Mouse (Mus musculus): ENCODE measurements around the gene 6430628N08Rik.

DNA sequence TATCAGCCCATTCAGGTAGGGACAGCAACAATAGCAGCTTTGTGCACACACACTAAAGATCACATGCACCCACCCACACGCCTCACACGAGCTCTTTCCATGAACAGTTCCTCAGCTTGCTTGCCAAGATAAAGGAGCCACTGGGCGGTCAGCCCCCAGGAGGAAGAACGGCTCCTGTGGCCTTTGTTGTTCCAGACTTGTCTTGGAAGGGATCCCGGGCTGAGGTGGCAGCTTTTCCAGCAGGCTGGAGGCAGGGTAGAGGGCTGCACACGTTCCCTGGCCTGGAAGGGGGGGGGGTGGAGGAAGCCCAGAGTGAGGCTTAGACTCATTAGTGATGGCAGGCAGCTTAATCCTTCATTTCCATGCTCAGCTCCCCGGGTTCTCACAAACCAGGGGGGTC is 18.2 kb downstream of the 6430628N08Rik start:
- TF ChIP-seq ZC3H11A (IDR thresholded peaks at IDR 0.05; ENCODE audit: low read depth, low read length) (no peak), CTCF (conservative IDR thresholded peaks at IDR 0.05 in 1 of 2, IDR thresholded peaks at IDR 0.05 in 1 of 2; ENCODE audit: low read depth in 2 of 2, low read length in 2 of 2) (no peak), EP300 (IDR thresholded peaks at IDR 0.05; ENCODE audit: low read length) (no peak), MXI1 (IDR thresholded peaks at IDR 0.05; ENCODE audit: low read depth, low read length) (no peak), POLR2A (IDR thresholded peaks at IDR 0.05; ENCODE audit: low read depth, low read length) (no peak), GABPA (IDR thresholded peaks at IDR 0.05; ENCODE audit: insufficient replicate concordance, low read depth, low read length) (no peak), CHD2 (IDR thresholded peaks at IDR 0.05; ENCODE audit: low read length) (no peak), ZKSCAN1 (IDR thresholded peaks at IDR 0.05; ENCODE audit: borderline replicate concordance, low read depth, low read length) (no peak)

All from CH12.LX (cell line).